Mouse (Mus musculus) frontal cortex, postnatal 14 days (tissue): ENCODE measurements around the gene Spg11.
"Not testable (repeated sequence)": the region's sequence is repeated elsewhere in the genome, so short reads cannot be mapped to it uniquely, and the experiment has no call there.

ENCODE experiments used
- DNase-seq, 2 experiments: peaks; one replicate each; pipeline ENCODE4 v3.0.0; 2022; ENCODE audit warnings: low spot score in 2 of 2

The Spg11 gene

DNA sequence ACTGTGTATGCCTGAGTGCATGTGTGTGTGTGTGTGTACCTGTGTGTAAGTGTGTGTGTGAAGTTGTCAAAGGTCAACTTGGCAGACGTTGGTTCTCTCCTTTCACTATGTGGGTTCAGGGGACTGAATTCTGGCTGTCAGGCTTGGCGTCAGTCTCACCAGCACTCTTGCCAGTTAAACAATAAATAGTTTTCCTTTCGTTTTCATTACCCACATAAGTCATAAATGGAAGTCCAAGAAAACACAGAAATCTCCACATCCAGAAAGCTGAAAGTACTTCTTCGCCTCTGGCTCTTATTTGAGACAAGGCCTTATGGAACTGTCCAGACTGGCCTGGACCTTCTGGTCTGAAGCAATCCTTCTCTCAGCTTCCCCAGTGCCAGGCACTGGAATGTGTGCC, 27.6 kb upstream of the Spg11 start:
- DNase-seq, result no peak

DNA sequence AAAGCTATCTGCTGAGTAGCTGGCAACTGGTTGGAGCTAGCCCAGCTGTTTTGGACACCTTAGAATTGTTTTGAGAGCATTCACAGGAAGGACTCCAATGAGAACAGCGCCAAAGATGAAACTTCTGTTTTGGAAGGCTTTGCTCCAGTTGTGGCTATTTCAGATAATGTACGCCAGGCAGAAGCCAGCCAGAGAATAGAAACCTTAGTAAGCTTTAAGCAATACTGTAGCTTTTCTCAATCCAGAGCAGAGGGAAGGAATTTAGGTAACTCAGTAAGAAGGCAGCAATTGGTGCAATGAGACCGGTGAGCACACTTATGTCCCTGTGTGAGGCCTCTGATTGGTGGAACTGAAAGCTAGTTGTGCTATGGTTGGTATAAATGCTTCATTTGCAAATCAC, 24.9 kb upstream of the Spg11 start:
- no peak for DNase-seq

DNA sequence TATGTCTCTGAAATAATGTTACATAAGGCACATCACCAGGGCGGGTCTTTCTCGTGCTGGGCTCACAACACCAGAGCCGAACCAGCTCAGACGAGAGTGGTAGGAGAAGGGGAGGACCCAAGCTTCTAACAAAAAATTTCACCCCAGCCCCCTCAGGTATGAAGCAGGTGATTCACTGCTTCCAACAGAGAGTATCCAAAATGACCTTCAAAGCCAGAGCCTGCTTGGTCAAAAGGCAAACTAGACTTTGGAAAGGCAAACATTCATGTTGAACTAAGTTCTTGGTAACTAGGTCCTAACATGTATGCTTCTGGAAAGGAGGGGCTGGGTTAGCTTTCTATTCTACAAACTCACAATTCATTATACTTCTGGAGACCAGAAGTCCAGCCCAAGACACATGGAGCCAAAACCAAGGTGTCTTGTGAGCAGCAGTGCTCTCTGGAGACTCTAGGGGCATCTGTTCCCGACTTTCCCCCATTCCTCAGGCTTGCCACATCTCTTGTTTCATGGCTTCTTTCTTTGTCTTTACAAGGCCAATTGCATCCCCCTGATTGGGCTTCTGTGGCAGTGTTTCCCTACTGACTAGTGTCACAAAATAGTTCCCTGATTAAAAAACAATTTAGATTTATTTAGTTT, 23.3 kb upstream of the Spg11 start:
- no peak for DNase-seq

DNA sequence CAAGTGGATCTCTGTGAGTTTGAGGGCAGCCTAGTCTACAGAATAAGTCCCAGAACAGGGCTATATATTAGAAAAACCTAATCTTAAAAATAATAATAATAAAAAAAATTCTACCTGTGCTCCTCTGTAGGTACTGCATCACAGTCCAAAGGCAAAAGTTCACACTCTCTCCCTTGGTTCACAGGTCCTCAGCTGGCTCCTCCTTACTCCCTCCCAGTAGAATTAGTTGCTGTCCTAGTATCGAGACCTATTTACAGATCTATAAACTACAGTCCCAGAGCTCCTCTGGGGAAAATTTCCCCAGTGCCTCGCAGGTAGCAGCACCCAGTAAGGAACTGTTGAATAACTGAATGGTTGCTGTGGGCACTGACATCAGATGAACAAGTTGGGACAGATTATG, 22.6 kb upstream of the Spg11 start:
- DNase-seq, result no peak

DNA sequence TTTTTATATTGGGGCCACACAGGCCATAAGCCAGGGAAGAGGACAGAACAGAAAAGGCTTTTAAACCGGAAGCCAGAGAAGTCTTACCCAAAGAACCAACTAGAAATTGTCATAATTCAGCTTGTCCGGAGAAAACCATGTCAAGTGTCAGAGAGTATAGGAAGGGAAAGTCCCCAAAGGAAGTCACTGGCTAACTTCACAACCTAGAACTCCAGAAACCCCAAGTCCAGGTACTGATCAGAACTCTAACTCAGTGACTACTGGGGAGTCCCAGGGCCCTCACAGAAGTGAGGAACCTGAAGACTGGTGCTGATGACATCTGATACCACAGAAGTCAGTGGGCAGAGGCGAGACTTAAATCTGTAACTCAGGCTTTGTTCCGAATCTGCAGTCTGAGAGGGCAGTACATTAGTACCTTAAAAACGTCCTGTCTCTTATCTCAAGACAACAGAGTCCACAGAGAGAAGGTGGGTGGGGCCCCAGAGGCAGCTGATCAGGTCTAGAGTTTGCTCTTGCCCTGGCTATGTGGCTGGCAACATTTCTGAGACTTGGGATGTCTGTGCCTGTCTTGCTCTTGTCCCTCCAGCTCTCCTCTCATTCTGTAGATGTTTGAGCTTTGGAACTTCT, 19.8 kb upstream of the Spg11 start:
- no peak for DNase-seq

DNA sequence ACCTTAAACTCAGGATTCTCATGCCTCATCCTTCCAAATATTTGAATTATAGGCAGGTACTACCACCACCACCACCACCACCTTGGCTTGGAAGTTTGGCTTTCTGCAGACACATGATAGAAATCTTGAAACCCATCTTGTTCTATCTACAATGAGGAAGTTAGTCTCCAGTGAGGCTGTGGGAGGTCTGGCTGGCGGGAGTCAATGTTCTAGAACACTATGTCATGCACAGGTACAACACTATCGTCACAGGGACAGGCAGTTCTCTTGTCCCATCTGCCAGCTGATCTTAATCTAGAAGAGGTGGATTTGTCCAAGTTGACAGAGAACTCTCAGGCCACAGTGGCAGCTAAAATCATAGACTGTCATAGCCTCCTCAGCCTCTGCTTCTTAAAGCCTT, 14.4 kb upstream of the Spg11 start:
- no peak for DNase-seq

DNA sequence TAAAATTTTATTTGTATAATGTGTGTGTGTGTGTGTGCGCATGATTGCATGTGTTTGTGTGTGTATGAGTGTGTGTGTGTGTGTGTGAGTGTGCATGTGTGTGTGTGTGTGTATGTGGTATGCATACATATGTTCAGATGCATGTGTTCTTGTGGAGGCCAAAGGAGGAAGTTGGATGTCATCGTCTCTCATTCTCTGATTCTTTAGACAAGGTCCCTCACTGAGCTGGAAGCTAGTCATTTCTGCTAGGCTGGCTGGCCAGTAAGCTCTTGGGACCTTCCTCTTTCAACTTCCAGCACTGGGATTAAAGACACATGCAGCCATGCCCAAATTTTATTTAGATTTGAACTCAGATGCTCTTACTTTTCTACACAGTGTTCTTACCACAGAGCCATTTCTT, 13.9 kb upstream of the Spg11 start:
- no peak for DNase-seq

DNA sequence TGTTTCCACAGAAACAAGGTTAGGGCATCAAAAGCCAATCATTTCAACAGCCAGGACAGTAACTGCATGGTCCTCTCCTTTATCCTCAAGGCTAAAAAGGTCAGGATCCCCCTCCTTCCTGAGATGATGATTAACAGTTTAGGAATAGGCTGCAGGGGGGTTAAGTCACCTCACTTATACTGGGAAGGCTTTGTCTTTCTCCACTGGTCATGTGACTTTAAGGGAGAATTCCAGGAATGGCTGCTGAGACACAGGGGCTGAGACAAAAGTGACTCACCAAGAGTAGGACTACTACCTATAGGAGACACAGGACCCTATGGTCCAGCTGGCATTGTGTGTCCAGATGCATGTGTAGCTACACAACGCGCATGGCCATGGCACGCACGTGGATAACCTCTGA, 9.4 kb upstream of the Spg11 start:
- no peak for DNase-seq

DNA sequence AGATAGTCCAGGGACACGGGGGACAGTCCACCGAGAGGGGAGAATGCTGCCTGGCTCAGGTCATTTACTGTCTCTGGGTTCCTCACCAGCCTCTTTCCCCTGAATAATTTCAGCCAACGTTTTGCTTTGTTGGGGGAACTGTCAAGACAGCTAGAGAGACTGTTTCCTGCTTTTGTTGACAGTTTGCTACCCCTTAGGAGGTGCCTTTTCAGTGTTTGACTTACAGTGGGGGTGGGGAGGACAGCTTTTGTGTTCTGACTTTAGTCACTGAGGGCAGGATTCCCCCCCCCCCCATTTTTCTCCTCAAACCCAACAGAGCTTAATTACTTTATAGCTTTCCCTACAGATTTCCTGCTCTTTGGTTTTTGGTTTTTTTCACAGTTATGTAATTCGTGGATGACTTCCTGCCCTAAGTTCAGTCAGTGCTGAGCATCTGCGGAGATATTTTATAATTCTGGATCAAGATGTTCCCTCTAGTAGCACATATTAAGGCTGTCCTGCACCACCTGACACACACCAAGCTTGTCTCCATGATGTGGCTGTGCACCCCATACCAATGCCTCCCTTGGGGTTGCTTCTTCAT, 8.7 kb upstream of the Spg11 start:
- DNase-seq, result no peak

DNA sequence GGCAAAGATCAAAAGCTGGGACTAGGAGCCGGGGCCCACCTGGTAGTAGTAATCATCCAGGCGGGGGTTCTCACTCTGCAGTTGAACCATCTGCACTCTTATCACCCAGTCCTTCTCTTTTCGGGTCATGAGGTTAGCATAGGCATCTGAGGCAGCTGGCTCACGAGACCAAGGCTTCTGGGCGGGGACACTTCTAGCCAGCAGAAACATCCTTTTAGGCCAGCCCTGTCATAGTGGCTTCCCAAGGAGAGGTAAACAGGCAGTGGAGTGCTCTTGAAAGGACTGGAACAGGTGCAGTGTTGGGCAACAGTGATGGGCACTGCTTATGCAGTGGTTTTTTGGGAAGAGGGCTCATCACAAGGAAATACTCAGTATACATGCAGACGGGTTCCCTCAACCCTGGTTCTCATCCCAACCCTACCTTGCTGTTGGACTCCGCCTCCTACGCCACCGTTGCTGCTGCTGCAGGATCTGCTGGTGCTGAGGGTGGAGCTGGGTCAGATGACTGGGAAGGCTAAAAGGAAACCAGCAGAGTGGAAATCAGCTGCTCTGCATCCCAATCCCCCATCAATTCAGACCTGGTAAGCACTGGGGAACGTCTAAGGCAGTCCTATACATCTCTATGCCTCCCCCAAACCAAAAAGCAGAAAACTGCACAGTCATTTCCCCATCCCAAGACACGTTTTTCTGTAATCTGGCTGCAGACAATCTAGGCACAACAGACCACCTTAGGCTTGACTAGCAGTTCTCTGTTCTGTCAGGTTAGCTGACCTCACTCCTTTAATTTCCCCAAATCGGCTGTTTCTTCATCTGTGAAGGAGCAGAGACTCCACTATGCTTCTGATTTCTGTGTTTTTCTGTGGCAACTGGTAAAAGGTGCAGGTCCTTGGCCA, 7.7 kb upstream of the Spg11 start:
- no peak for DNase-seq

DNA sequence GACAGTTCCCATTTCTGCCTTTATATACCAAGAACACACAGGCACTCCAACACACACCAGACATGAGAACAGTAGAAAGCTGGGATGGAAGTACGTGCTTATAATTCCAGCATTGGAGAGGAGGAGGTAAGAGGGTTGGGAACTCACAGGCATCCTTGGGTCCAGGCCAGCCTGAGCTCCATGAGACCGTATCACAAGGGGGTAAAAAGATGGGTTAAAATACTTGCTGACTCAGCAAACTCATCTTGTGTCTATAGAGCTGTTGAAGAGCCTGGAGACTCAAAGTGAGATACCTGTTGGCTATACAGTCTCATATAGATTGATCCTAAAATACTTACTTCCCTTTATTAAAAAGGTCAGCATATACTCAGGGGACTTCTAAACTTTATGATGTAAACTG, 1.3 kb downstream of the Spg11 start:
- DNase-seq, result no peak

DNA sequence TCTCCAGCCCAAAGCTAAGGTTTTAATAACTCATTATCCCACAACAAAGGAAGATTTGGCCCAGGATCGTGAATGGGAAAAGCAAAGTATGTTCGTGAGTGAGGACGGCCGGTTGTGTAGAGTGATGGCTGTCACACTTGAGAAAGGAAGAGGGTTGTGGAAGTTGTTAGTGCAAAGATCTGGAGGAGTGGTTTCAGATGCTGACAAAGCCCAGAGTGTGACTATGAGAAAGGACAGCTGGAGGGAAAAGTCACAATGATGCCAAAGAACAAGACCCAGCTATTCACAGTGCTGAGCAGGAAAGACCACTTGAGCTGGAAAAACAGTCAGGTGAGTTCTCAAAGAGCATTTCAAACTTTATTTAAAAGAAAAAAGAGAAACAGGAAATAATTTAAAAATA, 8.5 kb downstream of the Spg11 start:
- DNase-seq, result no peak

DNA sequence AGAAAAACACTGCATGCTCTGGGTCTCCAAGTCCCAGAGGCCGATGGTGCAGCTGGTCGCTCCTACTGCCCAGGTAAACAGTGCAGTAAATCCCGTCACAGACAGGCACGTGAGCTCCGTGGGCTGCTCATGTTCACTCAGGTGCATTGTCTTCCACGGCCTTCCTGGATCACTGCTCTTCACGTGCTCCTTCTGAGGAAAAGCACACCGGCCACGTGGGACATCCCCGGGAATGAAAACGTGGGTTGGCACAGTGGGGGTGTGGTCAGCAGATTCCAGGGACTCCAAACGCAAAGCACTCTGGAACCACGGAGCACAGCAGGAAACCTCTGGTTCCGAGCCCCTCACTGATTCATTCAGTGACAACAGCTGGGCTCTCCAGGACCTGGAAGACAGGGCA, 10.1 kb downstream of the Spg11 start:
- DNase-seq, result no peak

DNA sequence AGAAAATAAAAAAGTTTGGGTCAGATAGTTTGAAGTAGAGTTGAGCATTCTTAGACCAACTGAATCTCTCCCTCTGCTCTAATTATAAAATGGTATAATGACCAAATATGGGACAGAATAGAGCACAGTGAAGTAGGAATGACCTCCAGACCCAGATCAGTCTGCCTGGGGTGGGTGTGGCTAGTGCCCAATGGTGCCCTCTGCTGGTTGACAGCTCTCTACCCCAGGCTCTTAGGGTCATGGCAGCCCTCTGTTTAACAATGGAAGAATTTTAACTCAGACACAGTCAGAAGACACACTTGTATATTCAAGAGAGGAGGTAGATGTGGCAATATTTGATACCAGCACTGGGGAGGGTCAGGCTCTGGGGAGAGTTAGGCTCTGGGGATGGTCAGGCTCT, 16.1 kb downstream of the Spg11 start:
- DNase-seq, result no peak

DNA sequence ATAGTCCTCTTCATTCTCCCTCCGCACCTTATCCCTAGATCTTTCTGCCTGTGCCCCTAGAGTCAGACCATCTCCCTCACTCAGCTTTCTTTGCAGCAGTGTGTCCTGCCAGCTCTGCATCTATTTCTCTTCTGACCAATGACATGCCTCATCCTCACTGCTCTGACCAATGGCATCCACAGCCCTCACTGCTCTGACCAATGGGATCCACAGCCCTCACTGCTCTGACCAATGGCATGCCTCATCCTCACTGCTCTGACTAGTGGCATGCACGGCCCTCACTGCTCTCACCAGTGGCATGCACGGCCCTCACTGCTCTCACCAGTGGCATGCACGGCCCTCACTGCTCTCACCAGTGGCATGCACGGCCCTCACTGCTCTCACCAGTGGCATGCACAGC, 20.5 kb downstream of the Spg11 start:
- not testable (repeated sequence) for DNase-seq

DNA sequence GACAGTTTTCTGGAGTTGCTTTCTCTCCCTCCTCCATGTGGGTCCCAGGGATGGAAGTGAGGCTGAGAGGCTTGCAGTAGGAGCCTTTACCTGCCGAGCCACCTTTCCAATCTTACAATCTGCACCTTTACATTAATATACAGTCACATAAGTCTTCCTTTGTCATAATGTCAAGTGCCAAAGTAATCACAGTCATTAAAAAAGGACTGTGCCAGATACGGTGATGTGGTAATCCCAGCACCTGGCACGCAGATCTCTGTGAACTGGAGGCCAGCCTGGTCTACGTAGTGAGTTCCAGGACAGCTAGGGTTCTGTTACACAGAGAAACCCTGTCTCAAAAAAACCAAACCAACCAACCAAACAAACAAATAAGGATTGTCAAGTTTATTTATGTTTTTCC, 24.3 kb downstream of the Spg11 start:
- no peak for DNase-seq

DNA sequence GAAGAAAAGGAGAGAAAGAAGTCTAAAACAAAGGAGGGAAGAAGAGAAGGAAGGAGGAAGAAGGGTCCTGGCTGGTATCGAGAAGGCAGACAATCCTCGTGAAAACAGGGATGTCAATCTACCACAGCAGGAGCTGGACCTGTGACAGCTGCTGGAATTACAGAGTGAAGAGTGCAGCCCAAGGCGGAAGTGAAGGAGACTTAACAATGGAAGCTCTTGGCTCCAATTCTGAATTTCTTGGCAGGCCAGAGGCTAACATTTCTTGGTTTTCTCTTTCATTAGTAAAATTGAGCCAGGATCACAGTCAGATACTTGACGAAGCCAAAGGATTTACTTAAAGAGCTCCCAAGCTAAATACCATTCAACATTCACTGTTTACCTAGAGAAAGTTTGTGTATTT, 31.7 kb downstream of the Spg11 start:
- DNase-seq, result no peak

DNA sequence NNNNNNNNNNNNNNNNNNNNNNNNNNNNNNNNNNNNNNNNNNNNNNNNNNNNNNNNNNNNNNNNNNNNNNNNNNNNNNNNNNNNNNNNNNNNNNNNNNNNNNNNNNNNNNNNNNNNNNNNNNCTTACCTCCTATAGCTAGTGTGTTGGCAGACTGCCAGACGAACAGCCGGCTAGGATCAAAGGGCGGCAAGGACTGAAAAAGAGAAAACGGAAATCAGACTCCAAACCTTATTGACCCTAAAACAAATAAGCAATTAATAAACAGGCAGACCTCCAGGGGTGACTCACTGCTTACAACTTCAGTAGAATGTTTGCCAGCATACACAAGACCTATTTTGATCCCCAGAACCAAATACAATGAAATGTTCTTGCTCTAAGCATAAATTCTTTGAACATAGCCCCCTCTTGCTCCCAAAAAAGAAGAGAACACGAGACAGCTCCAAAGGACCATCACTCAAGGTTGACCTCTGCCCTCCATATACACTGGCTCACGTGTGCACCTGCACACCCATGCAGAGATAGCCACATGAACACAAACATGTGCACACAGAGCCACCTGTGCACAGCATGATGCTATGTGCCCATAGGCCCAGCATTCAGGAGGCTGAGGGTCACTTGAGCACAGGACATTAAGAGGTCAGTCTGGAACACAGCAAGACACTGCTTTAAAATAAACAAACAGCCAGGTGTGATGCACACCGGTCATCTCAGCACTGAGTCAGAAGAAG, 36.3 kb downstream of the Spg11 start:
- no peak for DNase-seq

DNA sequence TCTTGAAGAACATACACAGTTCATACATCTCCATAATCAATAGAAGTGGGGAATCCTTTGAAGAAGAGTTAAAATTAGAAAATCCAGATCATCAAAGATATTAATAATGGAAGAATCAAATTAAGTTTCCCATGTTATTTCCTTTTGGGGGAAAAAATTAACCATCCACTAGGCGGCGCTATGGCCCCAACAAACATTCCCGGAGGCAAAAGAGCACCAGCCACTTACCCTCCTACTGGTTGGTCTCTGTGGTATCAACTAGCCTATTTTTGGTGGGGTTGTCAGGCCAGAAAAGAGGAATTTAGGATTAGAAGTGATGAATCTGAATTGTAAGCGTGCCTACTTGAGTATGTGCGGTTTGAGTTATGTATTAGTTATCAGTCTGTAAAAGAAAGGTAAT, 48.3 kb downstream of the Spg11 start:
- no peak for DNase-seq

DNA sequence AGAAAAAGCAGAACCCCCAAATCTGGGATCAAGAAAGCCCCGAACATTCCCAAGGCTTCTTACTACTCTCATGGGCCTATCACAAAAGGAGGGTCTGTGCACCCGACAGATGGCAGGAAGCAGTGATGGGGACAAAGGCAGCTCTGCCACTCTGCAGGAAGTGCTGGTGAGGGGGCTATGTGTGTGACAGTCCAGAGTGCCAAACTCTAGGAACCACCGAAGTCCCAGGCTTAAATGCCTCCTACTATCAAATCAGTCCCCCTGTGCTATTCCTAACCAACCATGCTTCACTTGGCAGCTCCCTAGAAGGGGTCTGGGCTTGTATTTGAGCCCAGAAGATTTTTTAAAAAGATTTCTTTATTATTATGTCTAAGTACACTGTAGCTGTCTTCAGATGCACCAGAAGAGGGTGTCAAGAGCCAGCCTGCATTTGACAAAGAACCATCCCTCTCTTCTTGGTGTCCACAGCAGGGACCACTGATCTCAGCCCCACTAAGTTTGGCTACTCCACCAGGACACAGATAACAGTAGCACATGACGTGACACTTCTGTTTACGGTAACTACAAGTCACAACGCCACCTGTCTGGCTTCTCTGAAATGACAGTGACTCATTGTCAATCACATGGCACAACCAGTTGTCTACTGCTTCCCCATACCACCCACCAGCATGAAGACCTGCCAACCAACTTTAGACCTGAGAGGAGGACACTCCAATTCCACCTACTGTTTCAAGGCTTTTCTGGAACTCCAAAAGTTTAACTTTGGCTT, 48.9 kb downstream of the Spg11 start:
- DNase-seq, result no peak

DNA sequence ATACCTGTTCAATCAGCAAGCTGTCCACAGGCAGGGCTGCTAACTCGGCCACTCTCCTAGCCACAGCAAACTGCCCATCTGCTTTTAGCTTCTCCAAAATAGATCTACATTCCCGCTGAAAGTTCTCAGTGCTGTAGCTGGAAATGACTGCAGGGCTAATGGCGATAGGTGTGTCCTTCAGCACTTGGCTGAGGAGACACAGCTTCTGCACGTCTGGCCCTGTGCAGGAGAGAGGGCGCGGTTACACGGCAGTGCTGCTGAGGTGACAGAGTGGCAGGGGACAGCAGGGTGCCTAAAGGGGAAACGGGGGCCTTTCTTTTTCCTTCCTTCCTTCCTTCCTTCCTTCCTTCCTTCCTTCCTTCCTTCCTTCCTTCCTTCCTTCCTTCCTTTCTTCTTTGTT, 51.9 kb downstream of the Spg11 start:
- DNase-seq, result no peak
